Mouse (Mus musculus) left cerebral cortex, adult 8-10 months (tissue): ENCODE data around the gene Mcpt9. TPM values are rescaled to one million over a fixed set of nuclear protein-coding genes. Genes with fewer than 3 reads are reported as not detected.
"Not testable (repeated sequence)": the region's sequence is repeated elsewhere in the genome, so short reads cannot be mapped to it uniquely, and the experiment has no call there.

Experiments used
- DNase-seq, 2 experiments: peaks; one replicate each; pipeline ENCODE4 v3.0.0; 2022; ENCODE audit warnings: low spot score in 2 of 2
- total RNA-seq, 4 experiments: library from RNA; stranded (reverse); gene quantifications; 2 replicates each; pipeline ENCODE4 v1.2.4; 2022

The Mcpt9 gene
- total RNA-seq: not detected

DNA sequence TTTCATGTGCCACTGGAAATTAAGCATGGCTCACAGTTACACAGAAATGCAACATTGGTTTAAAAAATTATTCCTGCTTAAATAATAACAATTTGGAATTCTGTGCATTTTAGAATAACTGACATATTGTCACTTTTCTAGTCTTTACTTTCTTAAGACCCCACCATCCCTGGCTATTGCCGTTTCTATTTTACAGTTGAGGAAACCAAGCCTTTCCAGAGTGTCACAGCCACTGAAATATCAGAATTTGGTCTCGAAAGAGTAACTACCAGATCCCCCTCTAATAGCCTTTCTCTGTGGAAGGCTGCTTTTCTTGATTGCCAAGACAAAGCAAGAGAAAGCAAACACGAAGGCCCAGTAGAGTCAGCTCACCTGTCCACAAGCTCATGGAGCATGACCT is at the start of gene Mcpt9:
TSS of gene Mcpt9 (minus strand) at position 101 of the 400 bp plus-strand sequence.
- DNase-seq: not testable (repeated sequence)

DNA sequence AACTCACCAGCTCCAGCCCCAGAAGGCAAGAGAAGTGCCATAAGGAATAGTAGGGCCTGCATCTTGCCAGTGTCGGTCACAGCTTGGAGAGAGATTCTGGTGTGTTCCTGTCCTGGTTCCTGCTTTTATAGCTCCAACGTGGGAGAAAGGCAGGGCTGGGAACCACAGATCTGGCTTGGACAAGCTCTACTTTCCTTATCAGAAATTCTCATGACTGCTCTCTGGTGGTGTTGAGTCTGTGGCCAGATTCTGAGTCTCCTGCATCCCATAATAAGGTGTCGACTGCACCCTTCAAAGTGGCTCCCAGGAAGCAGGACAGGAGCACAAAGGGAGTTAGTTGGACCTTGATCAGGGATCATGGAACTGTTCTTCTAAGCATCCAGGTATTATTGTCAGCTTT is 31.9 kb upstream of the Mcpt9 start, which contains the start of gene Mcpt4:
TSS of gene Mcpt4 (minus strand) at position 101 of the 400 bp plus-strand sequence.
- not testable (repeated sequence) for DNase-seq

GRCm38 (mm10) chr14:56057722-56058121 is 27.4 kb upstream of the Mcpt9 start:
- DNase-seq: no peak

DNA sequence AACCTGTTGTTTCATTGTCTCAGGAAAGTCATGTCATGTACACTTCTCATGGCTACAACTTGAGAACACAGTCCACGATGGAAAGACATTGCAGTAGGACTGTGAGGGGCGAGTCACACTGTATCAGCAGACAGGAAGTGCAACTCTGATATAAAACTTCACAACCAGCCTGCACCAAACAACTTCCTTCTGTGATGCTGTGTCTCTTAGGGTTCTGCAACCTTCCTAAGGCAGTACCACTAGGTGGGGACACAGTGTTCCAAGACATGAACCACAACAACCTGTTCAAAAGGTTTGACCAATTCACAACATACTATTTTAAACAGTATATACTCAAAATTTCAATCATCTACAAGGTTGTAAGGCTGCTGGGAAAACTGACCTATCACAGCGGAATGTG is 25.1 kb upstream of the Mcpt9 start:
- no peak for DNase-seq

GRCm38 (mm10) chr14:56041792-56042191 is 11.5 kb upstream of the Mcpt9 start, which contains the start of gene Mcpt2:
Gene Mcpt2 (plus strand): TSS chr14:56042041.
- DNase-seq: not testable (repeated sequence)

GRCm38 (mm10) chr14:56034433-56034832 is 4.1 kb upstream of the Mcpt9 start:
- no peak for DNase-seq

DNA sequence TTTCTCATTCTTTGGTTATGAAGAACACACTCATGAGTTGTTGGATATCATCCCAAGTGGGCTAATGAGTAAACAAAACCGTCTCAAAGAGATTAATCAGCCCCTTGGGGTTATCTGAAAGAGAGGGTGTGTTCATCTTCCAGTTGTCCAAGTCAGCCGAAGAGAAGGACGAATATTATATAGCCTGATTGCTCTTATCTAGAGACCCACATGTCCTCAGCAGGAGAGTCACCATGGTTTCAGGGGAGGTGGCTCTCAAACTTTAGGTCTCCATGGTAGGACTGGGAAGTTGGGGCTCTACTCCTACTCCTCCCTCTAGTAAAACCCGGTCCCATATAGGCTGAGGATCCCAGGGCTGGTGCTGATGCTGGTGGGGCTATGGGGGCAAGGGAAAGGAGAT is 9.0 kb downstream of the Mcpt9 start:
- not testable (repeated sequence) for DNase-seq

DNA sequence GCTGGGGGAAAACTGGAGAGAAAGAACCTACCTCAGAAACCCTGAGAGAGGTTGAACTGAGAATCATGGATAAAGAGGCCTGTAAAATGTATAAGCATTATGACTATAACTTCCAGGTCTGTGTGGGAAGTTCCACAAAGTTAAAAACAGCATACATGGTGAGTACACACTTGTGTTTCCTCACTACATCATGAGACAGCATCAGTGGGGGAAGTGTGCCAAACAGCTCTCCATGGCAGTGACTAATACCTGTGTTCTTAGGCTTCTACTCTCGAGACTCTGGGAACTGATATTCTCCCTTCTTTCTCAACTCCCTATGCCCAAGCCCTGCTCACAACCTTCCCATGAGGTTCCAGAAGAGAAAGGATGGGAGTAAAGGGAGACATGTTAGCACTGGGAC is 10.8 kb downstream of the Mcpt9 start:
- peak in 1 of 2 experiments; percentile 16 for DNase-seq

GRCm38 (mm10) chr14:56017671-56018070 is 12.6 kb downstream of the Mcpt9 start, which contains the start of gene Mcpt1:
Gene Mcpt1 (plus strand): TSS chr14:56017971.
- DNase-seq: not testable (repeated sequence)

GRCm38 (mm10) chr14:56013924-56014323 is 16.4 kb downstream of the Mcpt9 start:
- DNase-seq: no peak

DNA sequence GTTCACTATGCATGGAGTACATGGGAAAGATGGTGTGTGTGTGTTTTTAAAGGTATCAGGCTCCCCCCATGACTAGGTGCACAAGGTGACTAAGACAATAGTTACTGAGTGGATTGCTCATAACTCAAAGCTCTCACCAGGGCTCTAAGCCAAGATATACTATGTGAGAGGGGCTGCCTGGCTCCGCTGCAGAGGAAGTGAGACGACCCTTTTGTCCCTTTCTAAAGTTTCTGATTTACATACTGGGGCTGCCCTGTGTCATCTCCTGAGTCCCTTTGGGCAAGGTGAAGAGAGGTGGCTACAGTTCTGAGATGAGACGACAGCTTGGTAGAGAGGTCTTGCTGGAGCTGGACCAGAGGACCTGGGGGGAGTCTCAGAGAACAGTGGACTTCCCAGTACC is 17.1 kb downstream of the Mcpt9 start:
- no peak for DNase-seq

DNA sequence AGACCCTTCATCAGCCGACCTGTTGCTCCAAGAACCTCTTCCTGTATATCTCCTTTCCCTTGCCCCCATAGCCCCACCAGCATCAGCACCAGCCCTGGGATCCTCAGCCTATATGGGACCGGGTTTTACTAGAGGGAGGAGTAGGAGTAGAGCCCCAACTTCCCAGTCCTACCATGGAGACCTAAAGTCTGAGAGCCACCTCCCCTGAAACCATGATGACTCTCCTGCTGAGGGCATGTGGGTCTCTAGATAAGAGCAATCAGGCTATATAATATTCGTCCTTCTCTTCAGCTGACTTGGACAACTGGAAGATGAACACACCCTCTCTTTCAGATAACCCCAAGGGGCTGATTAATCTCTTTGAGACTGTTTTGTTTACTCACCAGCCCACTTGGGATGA is 42.8 kb downstream of the Mcpt9 start:
- not testable (repeated sequence) for DNase-seq

Other genes starting within 250 kb of the Mcpt9 start
- gene Adcy4, start 246.4 kb downstream of the Mcpt9 start, total RNA-seq: 1 to 10 TPM; 3.3 to 6.2 (median 4.7) TPM
- under 1 TPM in 2 of 4 experiments, not detected in 2; 0.73 to 0.98 TPM for gene Ripk3, start 241.6 kb downstream of the Mcpt9 start, total RNA-seq
- gene Nfatc4, start 207.4 kb downstream of the Mcpt9 start, total RNA-seq: 1 to 10 TPM; 1.0 to 2.7 (median 2.1) TPM
- gene Nynrin, start 176.5 kb downstream of the Mcpt9 start, total RNA-seq: 10 to 100 TPM in 2 of 4 experiments, 1 to 10 TPM in 2; 7.3 to 13.3 (median 11.3) TPM
- under 1 TPM; 0.09 to 0.52 (median 0.23) TPM for gene Cbln3, start 146.1 kb downstream of the Mcpt9 start, total RNA-seq
- 10 to 100 TPM; 12.7 to 15.8 (median 13.0) TPM for gene Khnyn, start 145.5 kb downstream of the Mcpt9 start, total RNA-seq
- gene Sdr39u1, start 130.2 kb downstream of the Mcpt9 start, total RNA-seq: 100 to 1,000 TPM; 101 to 123 (median 111) TPM
- gene Cma1, start 85.8 kb downstream of the Mcpt9 start, total RNA-seq: not detected
- gene Cma2, start 79.5 kb downstream of the Mcpt9 start, total RNA-seq: not detected
- gene Mcpt1, start 12.5 kb downstream of the Mcpt9 start, total RNA-seq: not detected
- not detected for gene Mcpt2, start 11.5 kb upstream of the Mcpt9 start, total RNA-seq
- gene Mcpt4, start 31.8 kb upstream of the Mcpt9 start, total RNA-seq: not detected
- not detected for gene Mcpt8, start 54.8 kb upstream of the Mcpt9 start, total RNA-seq
- not detected for gene Ctsg, start 72.1 kb upstream of the Mcpt9 start, total RNA-seq
- gene Gzme, start 90.1 kb upstream of the Mcpt9 start, total RNA-seq: not detected
- not detected for gene Gzmd, start 102.1 kb upstream of the Mcpt9 start, total RNA-seq
- not detected for gene Gzmg, start 129.1 kb upstream of the Mcpt9 start, total RNA-seq
- gene Gzmn, start 144.1 kb upstream of the Mcpt9 start, total RNA-seq: not detected
- not detected for gene Gzmf, start 180.9 kb upstream of the Mcpt9 start, total RNA-seq
- not detected for gene Gzmc, start 204.2 kb upstream of the Mcpt9 start, total RNA-seq
- not detected for gene Gzmb, start 231.8 kb upstream of the Mcpt9 start, total RNA-seq